Mouse (Mus musculus) mature B cell (primary cell): ENCODE measurements around the gene Ctrc.

Experiments used
- in situ Hi-C: fragments of 300-500 bp; cut with MboI; formaldehyde crosslinking; loops from 2 replicates; pipeline ENCODE4 v1.14.3; 2019

The Ctrc gene

DNA sequence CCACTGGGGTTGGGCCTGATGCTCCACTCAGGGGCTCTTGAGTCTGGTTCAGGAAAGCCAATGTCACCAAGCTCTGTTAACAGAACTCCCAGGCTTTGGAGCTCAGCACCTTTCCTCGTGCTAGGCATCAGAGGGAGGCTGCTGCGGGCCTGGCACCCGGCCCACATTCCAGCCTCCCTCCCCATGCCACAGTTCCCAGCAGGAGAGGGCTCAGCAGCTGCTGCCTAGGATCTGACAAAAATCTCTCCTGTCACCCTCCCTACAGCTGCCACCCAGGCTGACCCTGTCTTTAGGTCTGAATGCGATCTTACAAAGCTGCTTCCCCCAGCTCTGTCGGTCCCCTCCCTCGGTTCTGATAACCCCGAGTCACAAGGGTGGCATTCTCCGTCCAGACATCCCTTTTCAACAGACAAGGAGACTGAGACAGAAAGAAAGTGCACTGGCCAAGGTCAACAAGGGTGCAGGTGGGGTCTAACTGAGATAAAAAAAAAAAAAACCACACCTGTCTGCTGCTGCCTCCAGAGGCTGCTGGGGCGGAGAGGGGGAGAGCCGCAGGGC lies 20.9 kb upstream of the Ctrc start:
- in situ Hi-C loops: no loop called here

- in situ Hi-C loops: no loop called here
Observed at GRCm38 (mm10) chr4:141865600-141865999, 19.4 kb upstream of the Ctrc start.

- in situ Hi-C loops: no loop called here
Observed at GRCm38 (mm10) chr4:141865006-141865405, 18.8 kb upstream of the Ctrc start.

DNA sequence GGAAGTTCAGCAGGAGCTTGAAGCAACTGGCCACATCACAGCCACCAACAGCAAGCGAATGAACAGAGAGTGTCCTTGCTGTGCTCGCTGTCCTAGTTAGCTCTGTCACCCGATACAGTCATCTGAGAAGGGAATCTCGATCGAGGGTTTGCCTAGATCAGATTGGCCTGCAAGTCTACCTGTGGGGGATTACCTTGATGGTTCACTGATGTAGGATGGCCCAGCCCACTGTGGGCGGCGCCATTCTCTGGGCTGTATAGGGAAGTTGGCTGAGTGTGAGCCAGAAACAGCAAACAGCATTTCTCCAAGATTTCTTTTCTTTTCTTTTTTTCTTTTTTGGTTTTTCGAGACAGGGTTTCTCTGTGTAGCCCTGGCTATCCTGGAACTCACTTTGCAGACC lies 18.3 kb upstream of the Ctrc start:
- in situ Hi-C loops: no loop called here

DNA sequence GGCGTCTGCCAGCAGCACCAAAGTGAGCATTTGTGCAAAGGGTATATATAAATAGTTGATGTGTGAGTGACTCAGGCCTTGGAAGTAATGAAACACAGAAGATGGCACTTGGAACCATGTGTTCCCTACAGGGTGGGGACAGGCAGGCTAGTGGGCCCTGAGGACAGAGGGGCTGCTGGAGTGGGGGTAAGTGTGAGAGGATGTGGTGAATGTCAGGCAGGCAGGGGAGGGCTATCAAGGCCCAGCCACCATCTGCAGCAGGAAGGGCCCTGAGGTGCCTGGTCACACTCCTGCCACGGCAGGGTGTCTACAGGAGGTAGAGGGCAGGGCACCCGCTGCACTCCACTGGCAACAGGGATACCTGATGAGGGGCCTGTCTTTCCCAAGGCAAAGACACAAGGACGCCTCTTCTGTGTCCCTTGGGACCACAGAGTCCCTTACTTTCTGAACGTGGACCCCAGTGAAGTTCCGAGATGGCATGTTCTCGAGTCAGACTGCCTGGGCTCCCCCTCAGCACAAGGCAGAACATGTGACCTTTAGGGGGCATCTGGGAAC lies 17.6 kb upstream of the Ctrc start:
- in situ Hi-C loops: no loop called here

DNA sequence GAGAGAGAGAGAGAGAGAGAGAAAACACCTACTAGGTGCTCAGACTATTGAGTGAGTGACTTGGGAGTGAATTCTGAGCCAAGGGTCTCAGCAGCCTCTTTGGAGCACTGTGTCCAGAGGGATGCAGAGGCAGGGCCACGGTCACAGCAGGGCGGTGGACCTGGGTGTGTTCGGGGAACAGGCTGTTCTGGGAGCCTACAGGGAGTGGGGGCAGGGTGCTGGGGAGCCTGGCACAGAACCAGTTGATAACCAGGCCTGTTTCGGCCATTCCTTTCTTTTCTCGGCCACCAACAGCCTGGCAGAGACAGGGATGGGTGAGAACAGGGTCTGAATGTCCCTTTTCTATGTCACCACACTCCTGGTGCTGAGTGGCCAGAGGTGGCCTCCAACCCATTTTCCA lies 16.7 kb upstream of the Ctrc start:
- in situ Hi-C loops: no loop called here

DNA sequence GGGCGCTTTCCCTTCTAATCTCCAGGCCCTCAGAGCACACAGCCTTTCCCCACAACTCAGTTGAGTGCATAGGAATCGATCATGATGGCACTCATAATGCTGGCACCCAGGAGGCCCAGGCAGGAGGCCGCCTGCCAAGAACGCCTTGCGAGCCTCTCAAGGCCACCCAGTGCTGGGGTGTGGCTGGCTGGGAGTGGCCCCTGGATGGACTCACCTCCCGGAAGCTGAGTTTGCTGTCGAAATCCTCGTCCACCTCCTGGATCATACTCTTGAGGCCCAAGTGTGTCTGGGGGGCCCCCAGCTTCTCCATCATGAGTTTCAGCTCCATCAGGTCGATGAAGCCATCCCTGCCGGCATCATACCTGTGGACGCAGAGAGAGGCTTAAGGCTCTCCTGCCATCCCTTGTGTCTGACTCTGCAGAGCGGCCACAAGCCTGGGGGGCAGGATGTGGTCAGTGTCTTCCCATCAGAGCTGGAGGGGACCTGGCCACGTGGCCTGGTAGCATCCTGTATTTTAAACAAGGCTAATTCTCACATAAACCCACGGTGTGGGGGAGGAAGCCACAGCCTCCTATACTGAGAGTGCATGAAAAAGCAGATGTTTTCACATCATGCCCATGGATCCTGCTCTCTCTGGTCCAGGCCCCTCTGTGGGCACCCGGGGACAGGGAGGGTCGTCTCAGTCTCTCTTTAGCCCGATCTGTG lies 15.6 kb upstream of the Ctrc start:
- in situ Hi-C loops: no loop called here

DNA sequence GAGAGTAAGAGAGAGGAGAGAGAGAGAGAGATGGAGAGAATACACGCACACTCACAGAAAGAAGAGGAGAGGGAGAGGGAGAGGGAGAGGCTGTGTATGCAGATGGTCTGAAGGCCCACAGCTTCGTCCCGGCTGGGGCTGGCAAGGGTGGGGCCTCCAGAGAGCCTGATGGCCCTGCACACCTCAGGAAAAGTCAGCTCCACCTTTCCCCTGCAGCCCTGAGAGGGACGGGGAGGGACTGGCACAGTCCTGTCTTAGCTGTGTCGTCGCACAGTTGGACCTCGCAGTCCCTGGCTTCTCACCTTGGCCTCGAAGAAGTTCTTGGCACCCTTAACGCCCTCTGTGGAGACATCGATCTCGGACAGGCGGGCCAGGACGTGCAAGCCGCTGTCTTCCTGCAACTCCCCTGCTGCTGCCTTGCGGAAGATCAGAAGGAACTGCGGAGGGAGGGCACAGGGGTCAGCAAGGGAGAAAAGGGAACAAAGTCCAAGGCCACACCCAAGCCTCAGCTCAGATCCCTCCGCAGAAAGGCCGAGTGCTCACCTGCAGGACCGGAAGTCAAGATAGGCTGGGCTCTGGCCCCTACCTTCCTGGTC lies 14.2 kb upstream of the Ctrc start:
- in situ Hi-C loops: no loop called here

- in situ Hi-C loops: no loop called here
Observed at GRCm38 (mm10) chr4:141859351-141859750, 13.2 kb upstream of the Ctrc start.

GRCm38 (mm10) chr4:141858501-141858900 lies 12.3 kb upstream of the Ctrc start:
- in situ Hi-C loops: no loop called here

- in situ Hi-C loops: no loop called here
Observed at GRCm38 (mm10) chr4:141857422-141857930, 11.3 kb upstream of the Ctrc start.

DNA sequence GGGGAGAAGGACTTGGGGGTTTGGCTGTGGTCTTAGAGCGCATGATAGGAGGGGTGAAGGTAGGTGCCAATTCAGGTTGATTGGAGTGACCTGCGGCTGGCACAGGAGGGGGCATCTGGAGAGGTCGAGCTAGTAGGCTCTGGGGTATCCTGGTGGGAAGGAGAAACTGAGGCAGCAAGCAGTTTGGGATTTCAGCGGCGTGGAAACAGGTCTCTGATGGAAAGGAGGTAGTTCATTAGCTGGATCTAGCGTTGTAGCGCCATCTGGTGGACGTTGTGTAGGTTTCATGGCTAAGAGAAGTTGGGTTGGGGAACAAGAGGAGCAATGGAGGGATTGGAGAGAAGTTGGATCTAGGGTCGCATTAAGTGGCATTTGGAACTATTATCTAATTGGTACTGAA lies 7.3 kb upstream of the Ctrc start:
- in situ Hi-C loops: no loop called here

- in situ Hi-C loops: no loop called here
Observed at GRCm38 (mm10) chr4:141834536-141835095, 11.5 kb downstream of the Ctrc start.

DNA sequence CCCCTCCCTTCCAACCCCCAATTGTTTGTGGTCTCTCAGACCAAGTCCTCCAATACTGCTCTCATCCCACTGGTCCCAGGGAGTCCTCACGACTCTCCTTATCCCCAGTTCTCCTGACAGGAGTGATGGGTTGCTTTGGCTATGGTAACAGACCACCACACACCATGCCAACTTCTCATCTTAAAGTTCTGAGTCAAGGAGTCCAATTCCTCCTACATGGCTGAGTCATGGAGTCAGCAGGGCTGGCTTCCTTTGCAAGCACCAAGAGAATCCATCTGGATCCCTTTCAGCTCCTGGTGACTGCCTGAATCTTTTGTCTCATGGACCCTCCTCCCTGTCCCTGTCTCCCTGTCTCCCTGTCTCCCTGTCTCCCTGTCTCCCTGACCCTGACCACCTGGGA lies 12.2 kb downstream of the Ctrc start:
- in situ Hi-C loops: no loop called here

- in situ Hi-C loops: no loop called here
Observed at GRCm38 (mm10) chr4:141831361-141831760, 14.8 kb downstream of the Ctrc start.

GRCm38 (mm10) chr4:141830381-141830780 lies 15.8 kb downstream of the Ctrc start:
- in situ Hi-C loops: no loop called here

GRCm38 (mm10) chr4:141828177-141828576 lies 18.0 kb downstream of the Ctrc start:
- in situ Hi-C loops: no loop called here

- in situ Hi-C loops: no loop called here
Observed at GRCm38 (mm10) chr4:141827401-141827800, 18.8 kb downstream of the Ctrc start.

DNA sequence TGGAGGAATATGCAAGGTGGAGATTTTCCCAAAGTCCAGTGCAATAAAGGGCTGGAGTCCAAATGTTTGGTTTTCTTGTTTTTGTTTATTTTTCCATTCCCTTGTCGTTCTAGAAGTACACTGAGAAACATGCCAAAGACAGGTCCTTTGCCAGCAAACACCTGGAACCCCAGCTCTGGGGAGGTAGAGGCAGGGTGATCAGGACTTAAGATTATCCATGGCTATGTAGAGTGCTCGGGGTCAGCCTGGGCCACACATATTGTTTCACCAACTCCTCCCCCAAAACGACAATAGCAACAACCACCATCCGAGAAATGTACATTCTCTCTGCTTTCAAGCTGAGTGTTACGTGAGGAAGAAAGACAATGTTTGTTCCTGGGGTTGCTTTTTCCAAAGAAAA lies 20.1 kb downstream of the Ctrc start, which contains the start of gene Cela2a:
Gene Cela2a, minus strand, starts transcription at position 101 of the 400 bp plus-strand sequence.
- in situ Hi-C loops: no loop called here

DNA sequence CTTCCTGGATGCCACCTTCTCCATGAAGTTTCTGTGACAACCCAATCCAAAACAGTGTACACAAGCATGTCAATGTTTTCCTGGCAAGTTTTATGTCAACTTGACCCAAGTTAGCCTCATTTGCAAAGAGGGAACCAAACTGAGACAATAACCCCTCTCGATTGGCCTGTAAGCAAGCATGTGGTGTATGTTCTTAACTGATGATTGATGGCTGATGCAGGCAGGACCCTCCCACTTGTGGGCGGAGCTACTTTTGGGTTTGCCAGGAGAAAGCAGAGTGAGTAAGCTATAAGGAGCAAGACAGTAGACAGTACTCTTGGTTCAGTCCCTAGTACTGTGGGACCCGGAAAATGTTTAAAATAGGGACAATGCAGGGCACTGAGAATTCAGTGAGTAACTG lies 23.2 kb downstream of the Ctrc start:
- in situ Hi-C loops: no loop called here

DNA sequence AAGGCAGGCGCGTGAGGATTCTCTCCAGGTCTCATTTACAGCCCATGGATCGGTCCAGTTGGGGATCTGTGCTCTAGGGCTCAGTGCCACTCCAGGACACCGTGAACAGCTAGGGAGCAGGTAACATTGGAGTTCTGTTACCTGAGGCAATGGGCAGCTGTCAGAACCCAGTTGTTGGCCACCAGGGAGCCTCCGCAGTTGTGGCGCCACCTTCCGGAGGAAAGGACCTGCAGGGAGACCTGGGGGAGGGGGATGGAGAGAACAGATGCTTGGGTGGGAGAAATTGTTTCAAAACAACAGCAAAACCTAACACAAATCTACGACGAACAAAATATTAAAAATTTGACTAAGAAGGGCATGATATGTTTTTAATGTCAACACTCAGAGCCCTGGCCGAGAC lies 24.1 kb downstream of the Ctrc start:
- in situ Hi-C loops: no loop called here

GRCm38 (mm10) chr4:141821178-141821577 lies 25.0 kb downstream of the Ctrc start:
- in situ Hi-C loops: no loop called here

DNA sequence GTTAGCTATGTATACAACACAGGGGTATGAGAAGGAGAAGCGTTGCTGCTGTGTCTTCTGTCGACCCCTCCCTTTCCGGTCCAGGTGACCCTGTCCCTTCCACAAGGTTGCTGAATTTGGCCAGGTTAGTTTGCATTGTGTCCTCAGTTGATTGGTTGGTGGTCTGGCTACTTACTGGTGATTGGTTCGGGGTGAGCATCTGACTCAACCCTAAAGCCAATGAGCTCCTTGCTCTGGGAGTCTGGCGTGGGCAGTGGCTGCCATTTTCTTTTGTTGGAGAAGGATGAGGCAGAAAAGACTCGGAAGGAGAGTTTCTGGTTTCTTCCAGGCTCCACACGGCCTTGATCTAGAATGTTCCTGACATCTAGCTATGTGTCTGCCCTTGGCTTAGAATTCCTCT lies 26.8 kb downstream of the Ctrc start:
- in situ Hi-C loops: no loop called here
